Mouse (Mus musculus) layer of hippocampus, adult 8-10 months (tissue): ENCODE data around the gene Mgat5. TPM values are rescaled to one million over a fixed set of nuclear protein-coding genes. Genes with fewer than 3 reads are reported as not detected.

Experiments used
- DNase-seq, 2 experiments: peaks; one replicate each; pipeline ENCODE4 v3.0.0; 2022; ENCODE audit warnings: low spot score in 2 of 2
- total RNA-seq, 4 experiments: library from RNA; stranded (reverse); gene quantifications; 2 replicates each; pipeline ENCODE4 v1.2.4; 2022

The Mgat5 gene
- total RNA-seq, 4 experiments from 2014 or later = 53.3 to 57.1 (median 55.1) TPM

- no peak for DNase-seq
Observed at GRCm38 (mm10) chr1:127251751-127252150, 46.9 kb downstream of the Mgat5 start.

- no peak for DNase-seq
Observed at GRCm38 (mm10) chr1:127257005-127257404, 52.2 kb downstream of the Mgat5 start.

GRCm38 (mm10) chr1:127259669-127260068 is 54.9 kb downstream of the Mgat5 start:
- DNase-seq = no peak

GRCm38 (mm10) chr1:127260969-127261368 is 56.2 kb downstream of the Mgat5 start:
- DNase-seq = no peak

DNA sequence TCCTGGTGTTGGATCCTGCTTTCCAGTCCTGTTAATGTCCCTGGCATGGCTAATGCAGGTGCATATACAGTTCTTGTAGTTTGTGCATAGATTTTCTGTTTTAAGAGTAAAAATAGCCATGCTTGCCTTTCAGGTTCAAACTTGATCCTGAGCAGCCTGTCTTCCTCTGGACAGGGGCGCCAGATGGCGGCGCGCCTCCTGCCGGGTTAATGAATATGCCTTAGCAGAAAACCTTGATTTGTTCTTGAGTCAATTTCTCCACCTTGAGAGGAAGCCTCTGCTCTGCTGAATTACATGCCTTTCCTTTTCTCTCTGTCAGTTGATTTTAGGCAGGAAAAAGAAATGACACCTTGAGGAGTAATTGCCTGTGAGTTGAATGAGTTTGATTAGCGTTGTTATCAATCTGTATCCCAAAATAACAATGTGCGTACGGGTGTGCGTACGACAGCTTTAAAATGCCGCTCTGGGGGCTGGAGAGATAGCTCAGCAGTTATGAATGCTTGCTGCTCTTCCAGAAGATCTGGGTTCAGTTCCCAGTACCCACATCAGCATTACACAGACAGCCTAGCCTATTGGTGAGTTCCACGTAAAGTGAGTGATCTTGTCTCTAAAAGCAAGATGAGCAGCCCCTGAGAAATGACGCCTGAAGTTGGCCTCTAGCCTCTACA is 57.5 kb downstream of the Mgat5 start:
- no peak for DNase-seq

DNA sequence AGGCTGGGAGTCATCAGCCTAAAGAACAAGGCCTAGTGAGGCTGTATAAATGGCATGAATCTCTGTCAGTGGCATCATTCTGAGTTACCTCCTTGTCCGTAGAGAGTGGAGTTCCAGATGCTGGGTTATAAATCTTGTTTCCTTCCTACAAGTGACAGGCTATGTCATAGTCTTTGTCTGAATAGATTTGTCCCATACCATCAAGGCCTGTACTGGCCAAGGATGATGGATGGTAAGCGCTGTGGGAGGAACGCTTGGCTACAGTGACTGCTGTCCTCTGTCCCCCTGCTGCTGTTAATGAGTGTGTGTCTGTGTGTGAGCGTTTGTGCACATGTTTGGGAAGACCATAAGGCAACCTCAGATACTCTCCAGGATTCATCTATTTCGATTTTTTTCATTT is 63.2 kb downstream of the Mgat5 start:
- no peak for DNase-seq

DNA sequence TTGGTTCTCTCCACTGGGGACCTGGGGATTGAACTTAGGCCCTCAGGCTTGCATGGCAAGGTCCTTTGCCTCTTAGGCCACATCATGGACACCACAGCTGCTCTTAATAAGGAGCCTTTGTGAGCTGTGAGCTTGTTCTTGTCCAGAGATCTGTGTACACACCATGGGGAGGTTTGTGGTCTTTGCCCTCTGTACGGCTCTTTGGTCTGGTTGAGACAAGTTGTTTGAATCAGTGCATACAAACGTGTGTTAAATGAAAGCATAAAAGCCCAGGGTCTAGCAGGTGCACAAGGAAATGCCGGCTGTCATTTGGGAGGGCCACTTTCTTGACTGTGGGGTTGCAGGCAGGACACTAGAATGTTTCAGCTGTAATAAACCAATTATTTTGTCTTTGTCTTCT is 64.5 kb downstream of the Mgat5 start:
- no peak for DNase-seq

GRCm38 (mm10) chr1:127270273-127271020 is 65.6 kb downstream of the Mgat5 start:
- DNase-seq = no peak

DNA sequence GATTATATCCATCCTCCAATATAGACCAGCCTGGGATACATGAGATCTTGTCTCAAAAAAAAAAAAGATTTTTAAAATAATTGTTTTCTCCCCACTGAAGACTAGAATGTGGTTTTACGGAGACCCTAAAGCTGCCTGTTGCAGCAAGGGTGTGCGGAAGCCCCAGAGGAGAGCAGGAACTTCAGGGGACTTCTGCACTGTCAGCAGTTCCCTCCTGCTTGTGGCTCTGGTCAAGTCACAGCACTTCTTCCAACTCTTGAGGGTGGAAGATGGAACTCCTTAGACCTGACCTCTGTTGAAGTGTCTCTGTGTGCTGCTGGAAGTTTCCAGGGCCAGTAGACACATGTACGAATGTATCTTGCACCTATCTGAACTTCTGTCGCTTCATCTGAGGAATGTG is 66.3 kb downstream of the Mgat5 start:
- no peak for DNase-seq

DNA sequence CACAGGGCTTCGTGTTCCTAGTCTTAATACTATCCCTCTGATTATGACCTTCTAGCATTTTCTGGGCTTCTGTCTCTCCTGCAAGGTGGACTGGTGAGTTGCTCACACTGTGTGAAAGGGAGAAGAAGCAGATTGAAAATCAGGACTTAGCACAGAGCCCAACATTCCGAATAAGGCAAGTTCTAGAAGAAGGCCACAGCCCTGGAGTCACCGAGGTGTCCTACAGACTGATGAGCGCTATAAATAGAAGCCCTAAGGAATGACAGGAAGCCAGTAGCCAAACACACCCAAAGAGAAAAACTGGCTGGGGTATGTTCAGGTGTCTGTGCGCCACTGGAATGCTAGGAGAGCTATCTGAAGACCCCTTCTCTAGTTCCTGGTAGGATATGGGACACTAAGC is 68.5 kb downstream of the Mgat5 start:
- DNase-seq = no peak

DNA sequence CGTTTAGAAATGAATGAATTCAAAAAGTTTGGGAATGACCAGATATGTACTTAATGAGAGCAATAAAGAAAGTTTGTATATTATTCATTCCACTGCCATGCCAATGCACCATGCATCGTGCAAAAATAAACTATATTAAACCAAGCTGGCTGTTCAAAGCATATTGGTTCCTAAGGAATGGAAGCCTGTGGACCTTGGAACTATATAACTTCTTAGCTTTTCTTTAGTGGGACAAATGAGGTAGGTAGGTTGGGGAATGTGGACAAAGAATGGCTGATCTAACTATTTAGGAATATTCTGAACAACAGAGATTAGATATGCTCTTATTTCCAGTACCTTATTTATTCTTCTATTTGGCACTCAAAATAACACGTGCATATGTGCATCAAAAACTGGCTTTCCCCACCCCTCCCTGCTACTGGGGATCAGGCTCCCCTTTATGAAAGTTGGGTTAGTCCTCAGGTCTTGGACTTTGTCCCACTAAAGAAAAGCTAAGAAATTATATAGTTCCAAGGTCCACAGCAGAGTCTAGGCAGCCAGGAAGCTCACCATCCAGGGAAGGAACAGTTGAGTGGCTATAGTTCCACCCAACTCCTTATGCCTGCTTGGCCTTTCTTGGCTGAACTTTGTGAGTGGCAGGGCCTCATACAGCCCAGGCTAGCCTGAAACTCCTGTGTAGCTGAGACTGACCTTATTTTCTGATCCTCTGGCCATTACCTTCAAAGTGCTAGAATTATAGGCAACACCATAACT is 70.9 kb downstream of the Mgat5 start:
- DNase-seq = no peak

- no peak for DNase-seq
Observed at GRCm38 (mm10) chr1:127278067-127278466, 73.3 kb downstream of the Mgat5 start.

DNA sequence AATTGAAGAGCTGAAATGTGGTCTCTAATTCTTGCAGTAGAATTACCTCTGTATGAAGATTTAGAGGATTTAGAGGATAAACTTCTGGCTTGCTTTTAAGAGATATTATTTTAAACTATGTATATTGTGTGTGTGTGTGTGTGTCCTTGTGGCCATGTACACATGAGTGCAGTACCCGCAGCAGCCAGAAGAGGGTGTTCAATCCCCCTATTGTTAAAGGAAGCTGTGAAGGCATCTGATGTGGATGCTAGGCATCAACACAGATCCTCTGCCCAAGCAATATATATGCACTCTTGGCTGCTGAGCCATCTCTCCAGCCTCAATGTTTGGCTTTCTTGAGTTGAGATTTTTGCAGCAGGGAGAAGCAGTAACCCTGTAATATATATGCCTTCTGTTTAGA is 75.4 kb downstream of the Mgat5 start:
- no peak for DNase-seq

- DNase-seq = no peak
Observed at GRCm38 (mm10) chr1:127284975-127285374, 80.2 kb downstream of the Mgat5 start.

GRCm38 (mm10) chr1:127287505-127287904 is 82.7 kb downstream of the Mgat5 start:
- no peak for DNase-seq

GRCm38 (mm10) chr1:127290879-127291278 is 86.1 kb downstream of the Mgat5 start:
- no peak for DNase-seq

DNA sequence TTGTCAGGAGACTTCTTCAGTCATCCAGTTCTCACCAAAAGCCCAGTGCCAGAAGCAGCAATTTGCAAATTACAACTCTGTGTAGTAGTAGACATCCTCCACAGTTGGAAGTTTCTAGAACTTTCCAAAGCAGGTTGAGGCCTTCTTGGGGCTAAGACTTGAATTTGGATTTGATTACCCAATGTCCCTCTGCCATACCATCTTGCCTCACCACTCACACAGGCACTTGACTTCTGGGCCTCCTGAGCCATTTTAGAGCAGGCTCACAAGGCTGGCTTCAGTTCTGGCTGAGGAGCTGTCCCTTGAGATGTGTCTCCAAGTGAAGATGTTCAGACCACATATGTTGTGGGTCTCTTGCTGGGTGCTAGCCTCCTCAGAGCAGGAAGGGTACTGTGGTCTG is 86.9 kb downstream of the Mgat5 start:
- no peak for DNase-seq

- DNase-seq = no peak
Observed at GRCm38 (mm10) chr1:127293286-127293685, 88.5 kb downstream of the Mgat5 start.

DNA sequence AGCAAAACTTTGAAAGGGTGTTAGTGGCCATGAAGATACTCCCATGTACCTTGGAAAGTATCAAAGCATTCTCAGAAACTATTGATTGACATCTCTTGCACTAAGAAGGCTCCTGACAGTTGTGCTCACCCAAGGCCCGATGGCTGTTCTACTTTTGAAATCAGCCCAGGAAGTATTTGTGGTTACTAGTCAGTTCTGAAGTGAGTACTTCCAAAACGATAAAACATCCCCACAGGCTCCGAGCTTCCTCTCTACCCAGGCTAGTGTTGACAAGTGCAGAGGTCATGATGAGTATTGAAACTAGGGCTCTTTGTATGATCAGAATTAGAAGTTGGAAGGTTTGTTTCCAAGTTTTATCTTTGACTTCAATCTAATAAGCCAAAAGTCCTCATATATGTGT is 92.0 kb downstream of the Mgat5 start:
- no peak for DNase-seq

DNA sequence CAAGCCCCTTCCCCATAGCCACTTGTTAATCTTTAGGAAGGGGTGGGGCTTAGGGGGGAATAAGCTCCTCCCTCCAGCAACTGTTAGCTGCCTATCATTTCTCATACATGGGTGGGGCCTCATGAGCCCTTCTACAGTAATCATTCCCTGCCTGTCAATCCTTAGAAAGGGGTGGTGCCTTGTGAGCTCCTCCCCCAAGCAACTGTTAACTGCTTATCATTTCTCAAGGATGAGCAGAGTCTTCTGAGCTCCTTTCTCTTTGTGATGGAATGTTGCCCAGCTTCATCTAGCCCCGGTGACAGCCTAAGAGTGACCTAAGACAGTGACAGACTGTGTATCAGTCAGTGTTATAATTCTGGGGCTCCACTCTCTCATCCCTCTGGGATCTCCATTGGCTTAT is 95.0 kb downstream of the Mgat5 start:
- no peak for DNase-seq

- no peak for DNase-seq
Observed at GRCm38 (mm10) chr1:127301038-127301437, 96.2 kb downstream of the Mgat5 start.

DNA sequence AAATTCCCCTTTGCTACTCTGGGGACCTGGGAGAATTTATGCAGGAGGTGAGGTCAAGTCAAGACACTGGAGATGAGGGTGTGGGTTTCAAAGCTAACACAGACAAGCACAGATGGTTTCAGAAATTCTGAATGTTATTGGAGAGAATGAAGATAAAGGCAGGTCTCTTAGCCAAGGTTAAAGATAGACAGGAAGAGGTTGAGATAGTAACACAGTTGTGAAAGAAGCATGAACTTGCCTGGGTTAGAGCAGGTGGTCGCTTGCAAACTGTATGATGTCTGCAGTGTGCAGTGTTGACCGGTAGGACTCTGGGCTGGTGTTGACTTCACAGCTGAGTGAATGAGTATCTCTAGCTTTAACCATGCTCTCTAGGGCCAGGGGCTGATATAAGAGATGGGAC is 97.8 kb downstream of the Mgat5 start:
- DNase-seq = no peak
